Mouse (Mus musculus) monocyte, adult 5-6 weeks (primary cell): Measurements from ENCODE around the gene Hoxd12. TPM values are rescaled to one million over a fixed set of nuclear protein-coding genes. Genes with fewer than 3 reads are reported as not detected.

Experiments
- ATAC-seq: fragments of 153-309, 156-312 bp; replicated peaks from 2 replicates; pipeline ENCODE4 v1.8.0; 2017; ENCODE audit warnings: mild to moderate bottlenecking; ENCODE audit not compliant: low TSS enrichment, insufficient number of reproducible peaks, severe bottlenecking, poor library complexity, low FRiP score
- total RNA-seq: library from RNA; stranded (forward); fragments of 200-1000, 200-491, 200-594 nt; gene quantifications from 3 replicates; pipeline ENCODE4 v1.2.3, GENCODE M21; 2017

Gene Hoxd12
- total RNA-seq, 1 experiment from 2014 or later: not detected

DNA sequence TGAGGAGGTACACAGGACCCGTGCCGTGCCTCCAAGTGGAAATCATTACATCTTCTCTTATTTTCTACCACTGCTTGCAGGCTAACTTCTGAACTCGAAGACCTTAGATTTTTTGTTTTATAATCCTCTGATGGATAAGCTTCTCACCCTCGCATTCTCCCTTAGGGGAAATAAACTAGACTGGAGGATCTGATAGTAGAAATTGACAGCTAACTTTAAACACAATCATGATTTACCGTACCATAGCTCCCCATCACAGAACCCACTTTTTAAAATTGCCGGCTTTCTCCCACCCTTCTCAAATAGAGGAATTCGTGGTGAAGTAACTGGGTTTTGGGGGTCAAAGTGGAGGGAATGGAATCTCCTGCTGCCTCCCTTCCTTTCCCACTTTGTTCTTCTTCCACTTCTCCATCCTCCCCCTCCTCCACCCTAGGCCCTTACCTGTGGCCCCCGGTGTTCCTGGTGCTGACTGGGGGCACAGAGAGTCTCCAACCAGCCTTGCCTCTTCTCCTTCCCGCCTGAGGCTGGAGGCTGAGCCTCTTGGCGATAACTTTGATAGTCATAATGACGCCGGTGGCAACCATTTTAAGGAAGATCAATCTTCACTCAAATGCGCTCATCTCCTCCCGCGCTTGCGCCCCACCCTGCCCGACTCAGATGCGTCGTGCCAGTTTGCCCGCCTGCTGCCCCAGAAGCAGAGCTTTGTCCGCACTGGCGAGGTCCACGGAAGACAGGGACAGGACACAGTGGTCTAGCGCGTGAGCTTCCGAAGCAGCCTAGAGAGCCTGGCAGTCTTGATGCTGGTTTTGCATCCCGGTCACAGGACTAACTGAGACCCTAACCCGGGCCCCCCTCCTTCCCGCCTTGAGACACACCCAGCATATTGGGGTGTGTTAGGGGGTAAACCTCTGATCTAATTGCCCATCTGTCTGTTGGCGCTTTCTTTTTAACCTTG, 14.1 kb upstream of the Hoxd12 start:
- ATAC-seq: no peak

DNA sequence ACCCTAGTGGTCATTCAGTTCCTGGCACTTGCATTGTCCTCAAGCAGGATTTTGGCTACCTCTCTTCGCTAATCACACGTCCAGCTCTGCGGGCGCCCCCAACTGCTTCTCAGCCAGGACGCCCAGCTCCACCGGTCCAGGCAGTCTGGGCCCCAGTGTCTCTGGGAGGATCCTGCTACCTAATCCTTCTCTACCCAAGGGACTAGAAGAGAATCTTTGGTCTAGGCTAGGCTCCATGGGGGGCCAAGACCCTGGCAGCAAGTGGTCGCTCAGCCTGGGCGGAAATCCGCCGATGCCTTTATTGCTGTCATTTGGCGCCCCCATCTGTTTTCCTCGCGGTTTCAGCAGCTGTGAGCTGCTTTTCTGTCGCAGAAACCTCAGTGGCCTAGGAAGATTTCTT, 13.1 kb upstream of the Hoxd12 start:
- no peak for ATAC-seq

DNA sequence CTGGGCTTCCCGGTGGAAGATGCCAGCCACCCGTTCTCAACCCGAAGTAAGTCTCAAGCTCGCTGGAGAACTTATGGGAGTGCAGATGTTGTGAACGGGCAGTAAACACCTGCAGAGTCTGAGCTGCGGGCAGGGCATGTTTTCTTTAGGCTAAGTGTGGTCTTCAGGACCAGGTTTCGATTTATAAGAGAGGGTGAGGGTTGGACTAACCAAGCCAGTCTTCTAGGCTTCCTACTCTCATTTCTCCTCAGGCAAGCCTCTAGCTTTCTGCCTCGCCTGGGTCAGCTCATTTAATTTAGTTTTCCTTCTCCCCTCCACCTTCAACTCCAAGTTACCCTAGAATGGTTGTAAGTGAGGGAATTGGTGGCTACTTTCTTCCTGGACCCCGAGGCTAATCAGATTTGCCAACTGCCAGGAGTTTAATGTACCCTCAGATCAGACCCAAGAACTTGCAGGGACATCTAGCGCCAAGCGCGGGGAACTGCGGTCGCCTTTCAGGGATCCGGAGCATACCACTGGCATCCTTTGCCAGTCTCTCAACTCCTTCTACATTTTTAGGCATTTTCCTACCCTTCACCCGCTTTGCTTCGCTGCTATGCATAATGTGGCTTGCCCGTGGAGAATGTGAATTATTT, 11.4 kb upstream of the Hoxd12 start:
- ATAC-seq: no peak

DNA sequence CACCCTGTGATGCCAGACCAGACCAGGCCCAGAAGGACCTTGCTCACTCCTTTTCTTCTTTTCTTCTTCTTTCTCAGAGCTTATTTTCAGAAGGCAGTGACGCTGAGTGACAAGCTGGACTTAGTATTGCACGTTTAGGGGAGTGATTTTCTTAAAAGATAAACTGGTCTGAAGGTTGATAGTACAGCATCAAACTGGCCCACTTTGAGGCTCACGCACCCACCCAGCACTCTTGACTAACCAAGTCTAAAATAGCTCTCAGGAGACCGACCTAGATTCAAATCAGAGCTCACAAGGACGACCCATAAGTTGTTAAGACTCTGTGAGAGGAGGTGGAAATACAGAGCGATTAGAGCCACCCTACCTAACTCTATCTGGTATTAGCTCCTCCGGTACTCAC, 8.4 kb upstream of the Hoxd12 start:
- ATAC-seq: no peak

DNA sequence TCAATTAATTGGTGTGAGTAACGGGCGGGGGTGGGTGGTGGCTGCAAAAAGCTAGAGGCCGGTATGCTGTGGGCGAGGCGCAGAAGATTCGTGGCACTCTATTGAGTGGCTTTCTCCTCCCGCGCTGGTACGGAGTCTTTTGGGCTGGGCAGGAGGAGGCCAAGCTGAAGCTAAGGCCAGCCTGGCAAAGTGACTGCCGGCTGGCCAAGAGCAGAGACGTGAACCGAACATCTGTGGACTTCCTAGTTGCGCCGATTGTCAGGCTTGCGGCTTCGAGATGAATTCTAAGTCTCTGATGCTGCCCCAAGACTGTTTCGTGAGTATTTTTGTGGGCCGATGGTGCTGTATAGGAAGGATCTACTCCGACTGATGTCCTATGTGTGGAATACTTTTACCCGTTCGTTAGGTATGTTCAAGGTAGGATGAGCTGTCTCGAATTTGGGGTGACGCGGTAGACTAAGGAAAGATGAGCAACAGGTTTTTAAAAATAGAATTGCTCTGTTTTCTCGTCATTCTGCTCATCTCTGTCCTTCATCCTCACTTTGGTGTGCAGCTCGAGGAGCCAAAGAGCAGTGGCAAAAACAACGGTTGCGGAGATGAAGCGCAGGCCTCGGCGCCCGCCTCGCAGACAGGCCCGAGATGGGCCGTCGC, 7.5 kb upstream of the Hoxd12 start:
- no peak for ATAC-seq

DNA sequence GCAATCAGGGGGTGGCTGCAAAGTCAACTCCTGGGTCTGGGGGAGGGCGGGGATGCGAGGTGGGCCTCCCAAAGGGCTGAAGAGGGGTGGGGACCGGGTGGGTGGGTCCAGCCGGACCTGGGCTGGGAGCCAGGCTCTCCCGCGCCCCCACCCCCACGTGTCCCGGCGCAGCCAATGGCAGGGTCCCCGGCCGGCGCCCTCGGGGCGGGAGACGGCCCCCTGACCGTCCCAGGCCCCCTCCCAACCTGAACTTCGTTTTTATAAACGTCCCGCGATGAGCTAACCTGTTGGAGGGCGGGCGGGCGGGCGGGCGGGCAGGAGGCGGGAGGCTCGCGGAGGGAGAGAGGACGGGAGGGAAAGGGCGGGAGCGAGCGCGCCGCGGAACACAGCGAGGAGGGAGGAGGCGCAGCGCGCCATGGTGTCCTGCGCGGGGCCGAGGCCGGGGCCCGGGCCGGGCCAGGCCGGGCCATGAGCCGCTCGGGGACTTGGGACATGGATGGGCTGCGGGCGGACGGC, 6.9 kb upstream of the Hoxd12 start, which contains the start of gene Hoxd13:
Gene Hoxd13, plus strand, starts transcription at position 469 of the 516 bp plus-strand sequence.
- no peak for ATAC-seq

DNA sequence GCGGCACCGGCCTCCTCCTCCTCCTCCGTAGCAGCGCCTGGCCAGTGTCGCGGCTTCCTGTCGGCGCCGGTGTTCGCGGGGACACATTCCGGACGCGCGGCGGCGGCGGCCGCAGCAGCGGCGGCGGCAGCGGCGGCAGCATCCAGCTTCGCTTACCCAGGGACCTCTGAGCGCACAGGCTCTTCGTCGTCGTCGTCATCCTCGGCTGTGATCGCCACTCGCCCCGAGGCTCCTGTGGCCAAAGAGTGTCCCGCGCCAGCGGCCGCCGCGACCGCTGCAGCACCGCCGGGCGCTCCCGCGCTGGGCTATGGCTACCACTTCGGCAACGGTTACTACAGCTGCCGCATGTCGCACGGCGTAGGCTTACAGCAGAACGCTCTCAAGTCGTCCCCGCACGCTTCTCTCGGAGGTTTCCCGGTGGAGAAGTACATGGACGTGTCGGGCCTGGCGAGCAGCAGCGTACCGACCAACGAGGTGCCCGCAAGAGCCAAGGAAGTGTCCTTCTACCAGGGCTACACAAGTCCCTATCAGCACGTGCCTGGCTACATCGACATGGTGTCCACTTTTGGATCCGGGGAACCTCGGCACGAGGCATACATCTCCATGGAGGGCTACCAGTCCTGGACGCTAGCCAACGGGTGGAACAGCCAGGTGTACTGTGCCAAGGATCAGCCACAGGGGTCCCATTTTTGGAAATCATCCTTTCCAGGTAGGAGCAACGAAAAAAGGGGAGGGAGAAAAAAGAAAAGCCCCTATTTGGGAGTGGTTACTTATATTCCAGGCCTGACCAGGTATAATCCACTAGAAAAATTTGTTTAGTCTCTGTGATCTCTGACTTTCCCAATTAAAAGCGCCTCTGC, 6.2 kb upstream of the Hoxd12 start:
- ATAC-seq: no peak

DNA sequence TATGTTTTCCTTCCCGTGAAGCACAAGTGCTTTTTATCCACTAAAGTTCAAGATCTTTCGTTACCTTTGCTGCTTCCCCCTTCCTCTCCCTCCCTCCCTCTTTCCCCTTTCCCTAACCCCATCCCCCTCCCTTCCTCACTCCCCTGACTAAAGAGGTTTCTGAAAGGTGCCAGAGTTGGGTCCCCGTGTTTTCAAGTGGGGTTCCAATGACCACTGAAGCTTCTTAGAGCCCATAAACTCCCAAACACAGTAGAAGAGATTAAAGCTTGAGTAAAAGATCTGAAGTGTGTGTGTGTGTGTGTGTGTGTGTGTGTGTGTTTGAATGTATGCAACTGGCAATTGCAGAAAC, 5.6 kb upstream of the Hoxd12 start:
- no peak for ATAC-seq

DNA sequence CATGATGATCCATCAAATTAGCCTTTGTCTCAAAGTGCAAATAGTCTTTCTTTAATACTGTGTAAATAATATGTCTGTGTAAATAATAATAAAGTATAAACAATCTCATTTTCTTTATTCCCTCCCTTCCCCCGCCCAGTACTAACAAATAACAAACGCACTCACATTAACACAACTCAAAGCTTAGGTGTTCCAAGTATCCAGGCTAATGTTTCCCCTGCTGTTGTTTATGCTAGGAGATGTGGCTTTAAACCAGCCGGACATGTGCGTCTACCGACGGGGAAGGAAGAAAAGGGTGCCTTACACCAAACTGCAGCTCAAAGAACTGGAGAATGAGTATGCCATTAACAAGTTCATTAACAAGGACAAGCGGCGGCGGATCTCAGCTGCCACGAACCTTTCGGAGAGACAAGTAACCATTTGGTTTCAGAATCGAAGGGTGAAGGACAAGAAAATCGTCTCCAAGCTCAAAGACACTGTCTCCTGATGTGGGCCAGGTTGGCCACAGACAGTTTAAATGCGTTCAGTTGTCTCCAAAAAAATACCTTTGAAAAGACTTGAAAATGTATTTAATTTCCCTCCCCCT, 5.1 kb upstream of the Hoxd12 start:
- no peak for ATAC-seq

DNA sequence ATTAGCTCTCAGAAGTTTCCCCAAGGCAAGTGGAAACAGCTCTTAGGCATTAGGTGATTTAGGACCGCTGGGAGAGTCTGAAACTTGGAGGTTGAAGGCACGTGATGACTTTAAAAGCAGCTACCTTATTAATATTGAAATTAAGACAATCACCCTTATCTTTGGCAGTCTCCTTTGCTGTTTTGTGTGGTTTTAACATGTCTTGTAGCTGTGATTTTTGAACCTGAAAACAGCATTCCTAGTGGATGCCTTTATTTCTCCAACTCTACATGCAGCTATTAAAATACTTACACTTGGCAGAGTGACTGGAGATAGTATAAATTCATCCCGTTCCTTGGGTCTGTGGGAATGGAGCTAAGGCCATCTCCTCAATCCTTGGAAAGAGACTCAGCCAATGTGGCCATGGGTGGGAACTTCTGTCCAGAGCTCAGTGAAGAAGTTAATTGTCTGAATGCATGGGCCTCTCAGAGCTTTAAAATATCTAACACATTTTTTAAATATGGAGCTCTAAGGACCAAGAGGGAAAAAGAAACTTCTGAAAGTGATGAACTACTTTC, 4.1 kb upstream of the Hoxd12 start:
- ATAC-seq: no peak

DNA sequence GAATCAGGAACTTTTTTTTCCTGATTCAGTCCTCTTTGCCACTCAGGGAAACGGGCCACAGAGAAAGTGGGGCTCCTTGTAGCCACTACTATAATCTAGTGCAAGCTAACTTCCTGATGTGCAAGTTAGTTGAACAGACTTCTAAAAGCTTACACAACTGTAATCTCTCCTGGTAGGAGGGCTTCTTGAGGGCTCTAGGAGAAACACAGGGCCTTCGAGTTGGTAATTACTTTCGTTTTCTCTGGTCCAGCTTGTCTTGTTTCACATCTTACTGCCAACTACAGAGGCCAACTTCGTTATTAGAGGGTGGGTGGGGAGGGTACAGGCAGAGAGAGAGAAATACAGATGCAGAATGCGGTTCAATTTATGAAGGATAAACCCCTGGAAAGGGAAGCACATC, 3.0 kb upstream of the Hoxd12 start:
- no peak for ATAC-seq

DNA sequence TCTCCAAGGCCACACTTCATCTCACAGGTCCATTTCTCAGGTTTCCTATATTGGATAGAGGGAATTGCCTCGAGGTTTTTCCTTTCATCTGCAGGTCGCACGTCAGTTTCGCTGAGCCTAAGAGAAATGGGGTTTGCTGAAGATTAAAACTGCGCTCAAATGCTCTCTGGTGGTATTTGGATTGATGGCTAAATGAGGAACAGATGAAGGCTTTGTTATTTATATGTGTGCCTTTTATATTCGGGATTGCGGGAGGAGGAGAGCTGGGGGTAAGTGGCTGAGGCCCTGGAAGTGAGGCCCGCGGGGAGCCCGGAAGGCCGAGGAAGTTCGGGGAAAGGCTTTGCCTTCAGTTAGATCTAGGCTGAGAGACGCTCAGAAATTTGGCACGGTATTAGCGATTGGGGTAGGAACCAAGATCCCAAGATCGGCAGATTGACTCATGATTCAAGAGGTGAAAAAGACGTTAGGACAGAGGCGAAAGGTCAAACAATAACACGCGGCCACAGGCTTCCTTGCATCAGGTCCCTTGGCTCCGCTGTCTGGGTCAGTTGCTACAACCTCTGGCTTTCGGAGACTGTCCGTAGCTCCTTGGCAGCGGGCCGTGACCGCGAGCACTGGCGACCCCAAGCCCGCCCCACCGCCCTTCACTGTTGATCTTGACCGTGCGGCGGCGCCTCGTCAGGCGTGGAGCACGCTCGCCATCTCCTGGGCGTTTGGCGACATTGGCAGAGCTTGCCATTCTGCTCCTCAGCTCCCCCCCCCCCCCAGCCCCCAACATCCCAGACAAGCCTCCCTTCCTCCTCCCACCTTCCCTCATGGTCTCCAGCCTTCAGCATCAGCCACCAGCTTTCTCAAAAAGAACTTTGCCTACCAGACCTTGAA, 2.1 kb upstream of the Hoxd12 start:
- ATAC-seq: peak; percentile 54

DNA sequence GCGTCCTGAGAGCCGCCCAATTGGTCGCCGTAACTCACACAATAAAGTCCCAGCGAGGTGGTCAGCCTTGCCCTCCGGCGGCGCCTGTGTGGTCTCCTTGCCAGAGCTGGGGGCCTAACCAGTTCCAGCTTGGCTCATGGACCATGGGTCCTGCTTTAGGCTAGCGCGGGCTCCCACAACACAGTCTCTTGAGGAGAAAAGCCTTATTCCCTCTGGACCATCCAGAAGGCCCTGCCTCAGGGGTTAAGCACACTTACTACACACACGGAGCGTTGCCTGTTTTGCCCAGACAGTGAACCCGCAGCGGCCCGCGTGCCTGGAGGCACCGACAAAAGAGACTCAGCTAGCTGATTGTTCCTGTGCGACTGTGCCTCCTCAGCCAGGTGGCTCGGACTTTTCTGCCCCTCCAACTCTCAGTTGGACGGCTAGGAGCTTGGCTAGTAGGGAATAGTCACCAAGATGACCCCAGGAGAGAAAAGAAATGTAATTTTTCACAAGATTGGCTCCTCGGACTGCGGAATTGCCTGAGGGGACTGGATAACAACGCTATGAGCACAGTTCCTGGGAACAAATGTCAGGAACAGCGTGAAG, 883 bp upstream of the Hoxd12 start:
- ATAC-seq: no peak

DNA sequence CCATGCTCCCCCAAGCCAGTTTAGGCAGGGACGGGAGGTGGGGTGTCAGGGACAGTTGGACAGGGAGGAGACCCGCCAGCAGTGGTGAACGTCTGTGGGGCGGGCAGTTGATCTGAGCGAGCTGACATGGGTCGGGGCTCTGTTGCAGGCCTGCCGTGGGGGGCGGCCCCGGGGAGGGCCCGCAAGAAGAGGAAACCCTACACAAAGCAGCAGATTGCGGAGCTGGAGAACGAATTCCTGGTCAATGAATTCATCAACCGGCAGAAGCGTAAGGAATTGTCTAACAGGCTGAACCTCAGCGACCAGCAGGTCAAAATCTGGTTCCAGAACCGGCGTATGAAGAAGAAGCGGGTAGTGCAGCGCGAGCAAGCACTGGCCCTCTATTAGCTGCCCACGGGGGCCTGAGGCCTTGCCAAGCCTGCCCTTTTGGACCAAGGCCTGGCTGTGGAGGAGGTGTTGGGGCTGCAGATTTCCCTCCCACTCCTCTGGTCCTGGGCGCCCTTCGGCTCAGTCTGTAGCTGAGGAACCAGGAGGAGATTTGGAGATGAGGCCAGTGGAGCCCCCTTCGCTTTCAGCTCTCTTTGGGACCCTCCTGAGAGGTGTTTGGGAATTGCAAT, 961 bp downstream of the Hoxd12 start:
- ATAC-seq: no peak

DNA sequence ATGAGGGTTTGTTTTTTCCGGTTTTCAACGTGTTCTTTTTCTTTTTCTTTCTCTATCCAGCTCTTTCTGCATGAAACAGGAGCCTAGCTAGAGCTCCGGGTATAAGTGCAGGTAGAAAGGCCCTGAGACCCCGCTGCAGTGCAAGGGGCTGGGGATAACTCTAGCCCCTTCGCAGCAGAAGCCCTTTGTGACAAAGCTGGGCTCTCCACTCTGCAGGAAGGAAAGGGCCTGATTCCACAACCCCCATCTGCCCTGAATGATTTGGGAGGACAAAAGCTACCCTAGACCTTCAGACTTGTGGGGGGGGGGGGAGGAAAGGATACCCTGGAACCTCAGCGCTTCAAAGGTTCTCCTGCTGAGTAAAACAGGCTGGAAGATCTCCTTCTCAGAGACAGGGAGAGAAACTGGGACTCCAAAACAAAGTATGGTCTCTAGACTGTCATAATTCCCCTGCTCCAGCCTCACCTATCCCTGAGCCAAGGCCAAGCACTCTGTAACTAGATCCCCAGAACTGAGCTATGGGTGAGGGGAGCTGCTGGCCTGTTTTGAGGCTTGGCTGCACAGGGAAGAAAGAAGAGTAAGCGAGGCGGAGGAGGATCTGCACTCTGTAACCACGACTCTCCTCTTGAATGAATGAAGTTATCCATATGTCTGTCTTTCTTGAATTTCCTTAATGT, 1.7 kb downstream of the Hoxd12 start:
- no peak for ATAC-seq

DNA sequence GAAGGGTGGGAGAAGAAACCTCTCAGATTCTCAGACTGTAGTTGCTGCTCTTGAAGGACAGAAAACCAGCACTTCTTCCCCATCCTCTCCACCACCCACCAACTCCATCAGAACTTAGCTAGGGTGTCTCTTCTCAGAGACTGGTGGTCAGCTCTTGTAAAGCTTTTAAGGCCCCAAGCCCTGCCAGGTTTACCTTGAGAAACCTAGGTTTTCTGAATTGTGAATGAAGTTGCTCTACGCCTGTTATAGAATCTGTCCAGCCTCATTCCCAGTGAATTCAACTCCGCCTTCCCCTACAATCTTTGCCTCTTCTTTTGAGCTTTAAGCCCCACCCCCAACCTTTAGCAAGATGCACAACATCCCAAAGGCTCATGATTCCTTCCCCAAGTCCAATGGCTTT, 2.3 kb downstream of the Hoxd12 start:
- ATAC-seq: no peak
